Mouse (Mus musculus) erythroid progenitor cell, adult 5-6 weeks (primary cell): ENCODE data around the gene Tktl2. TPM values are rescaled to one million over a fixed set of nuclear protein-coding genes. Genes with fewer than 3 reads are reported as not detected.

Source experiments
- ATAC-seq: replicated peaks from 2 replicates; pipeline ENCODE4 v1.8.0; 2016; ENCODE audit warnings: moderate number of reproducible peaks, mild to moderate bottlenecking, moderate TSS enrichment, inconsistent platforms; ENCODE audit not compliant: poor library complexity, low FRiP score, severe bottlenecking
- total RNA-seq, 2 experiments: library from RNA; stranded (forward) in 1 of 2; stranded (reverse) in 1 of 2; fragments of 150-400 nt in 1 of 2; fragments of 186-747, 209-891 nt in 1 of 2; gene quantifications; 2 replicates each; pipeline versions ENCODE4 v1.2.3 to v1.2.4; 2015 to 2017; ENCODE audit warnings: low replicate concordance in 2 of 2

Tktl2 gene
- total RNA-seq (2015; ENCODE audit: low replicate concordance) (not detected in 2 replicates), total RNA-seq (2017; ENCODE audit: low replicate concordance) (not detected in 2 replicates)

DNA sequence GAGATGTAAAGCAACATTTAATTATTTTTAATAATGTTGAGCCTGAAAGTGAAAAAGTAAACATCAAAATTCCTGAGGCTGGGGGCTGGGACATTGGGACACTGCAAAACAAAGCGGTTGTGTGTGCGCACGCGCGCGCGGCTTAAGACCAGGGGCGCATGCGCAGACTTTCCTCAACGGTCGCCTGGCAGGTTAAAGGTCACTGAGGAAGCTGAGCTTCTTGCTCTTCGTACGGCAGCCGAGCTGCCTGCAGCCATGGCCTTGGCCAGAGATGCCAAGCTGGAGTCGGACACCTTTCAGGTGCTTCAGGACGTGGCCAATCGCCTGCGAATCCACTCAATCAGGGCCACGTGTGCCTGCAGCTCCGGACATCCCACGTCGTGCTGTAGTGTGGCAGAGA is at the start of gene Tktl2:
Gene Tktl2 (plus strand): TSS at position 220 of the 400 bp plus-strand sequence.
- ATAC-seq = no peak

DNA sequence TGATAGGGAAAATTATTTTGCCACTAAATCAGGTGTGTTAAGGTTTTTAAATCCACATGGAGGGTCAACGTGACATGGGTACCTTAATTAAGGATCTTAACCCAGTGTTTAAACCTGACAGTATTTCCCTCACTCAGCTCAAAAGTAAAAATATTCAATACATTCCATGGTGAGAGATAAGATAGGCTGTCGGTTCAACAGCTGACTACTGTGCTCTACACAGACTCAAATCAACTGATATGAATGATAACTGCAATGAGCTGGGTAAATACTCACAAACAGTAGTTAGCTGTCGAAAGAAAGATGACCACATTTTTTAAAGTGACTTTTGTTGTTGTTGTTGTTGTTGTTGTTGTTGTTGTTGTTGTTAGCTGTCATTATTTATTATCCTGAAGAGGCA is 41.7 kb upstream of the Tktl2 start:
- ATAC-seq = no peak

GRCm38 (mm10) chr8:66476880-66477279 is 34.7 kb upstream of the Tktl2 start:
- ATAC-seq = no peak

DNA sequence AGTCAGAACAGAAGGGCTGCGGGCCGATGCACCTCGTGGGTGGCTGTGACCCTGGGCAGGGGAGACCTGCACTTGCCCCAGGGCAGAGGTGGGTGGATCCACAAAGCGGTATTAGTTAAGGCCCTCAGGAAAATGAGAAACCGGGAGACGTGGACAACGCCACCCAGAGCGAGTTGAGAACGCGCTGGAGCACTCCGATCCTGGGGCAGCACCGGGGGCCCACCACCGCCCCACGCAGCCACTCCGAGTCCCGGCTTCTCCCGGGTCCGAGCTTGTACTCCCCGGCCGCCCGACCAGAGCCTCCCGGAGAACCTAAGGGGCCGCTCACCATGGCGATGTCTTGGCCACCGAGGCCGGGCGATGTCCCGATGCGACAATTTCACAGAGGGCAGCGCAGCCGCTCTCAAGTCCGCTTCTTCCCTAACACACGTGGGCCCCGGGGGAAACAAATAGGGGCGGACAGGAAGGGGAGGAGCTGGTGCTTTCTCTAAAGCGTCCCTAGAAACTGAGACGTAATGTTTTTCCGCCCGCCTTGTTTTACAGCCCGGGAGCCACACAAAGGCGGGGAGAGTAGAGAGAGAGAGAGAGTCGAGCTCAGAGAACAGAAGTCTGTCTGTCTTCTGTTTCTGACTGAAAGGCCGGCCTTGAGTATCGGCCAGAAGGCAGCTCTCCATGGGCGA is 25.3 kb upstream of the Tktl2 start, which contains the start of gene Tma16:
Gene Tma16 (minus strand): TSS at position 447 of the 680 bp plus-strand sequence.
- ATAC-seq = peak; percentile 78

DNA sequence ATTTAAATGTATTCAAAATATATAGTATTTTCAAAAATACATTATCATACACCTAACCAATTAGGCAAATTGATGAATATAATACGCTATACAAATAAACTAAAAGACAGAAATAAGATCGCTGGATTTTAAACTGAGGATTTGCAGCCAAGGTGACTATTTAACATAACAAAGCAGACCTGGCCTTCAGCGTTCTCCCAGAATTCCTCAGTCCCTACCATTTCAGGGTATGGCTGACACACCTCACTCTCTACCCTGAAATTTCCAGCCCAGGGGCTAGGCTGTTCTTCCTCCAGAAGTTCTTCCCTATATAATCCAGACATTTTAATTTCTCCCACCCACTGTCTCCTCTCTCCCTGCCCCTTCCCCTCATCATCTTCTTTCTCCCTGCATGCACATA is 23.0 kb upstream of the Tktl2 start:
- no peak for ATAC-seq

DNA sequence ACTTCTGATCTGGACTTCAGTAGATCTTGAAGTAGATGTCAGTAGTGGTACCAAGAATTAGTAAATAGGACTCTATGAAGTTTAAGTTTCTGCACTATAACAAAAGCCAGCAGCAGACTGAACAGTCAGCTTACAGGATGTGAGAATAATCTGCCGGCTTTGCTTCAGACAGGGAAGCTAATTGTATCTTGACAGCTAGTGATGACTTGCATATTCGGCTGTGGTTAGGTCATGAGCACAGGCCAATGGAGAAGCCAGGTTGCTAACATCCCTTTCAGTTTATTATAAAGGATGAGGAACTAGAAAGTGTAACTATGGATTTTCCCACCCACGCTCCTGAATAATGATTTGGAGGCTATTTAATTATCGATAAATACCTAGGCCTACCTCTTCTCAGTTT is 20.9 kb upstream of the Tktl2 start:
- no peak for ATAC-seq

- ATAC-seq = no peak
Observed at GRCm38 (mm10) chr8:66494496-66494895, 17.1 kb upstream of the Tktl2 start.

DNA sequence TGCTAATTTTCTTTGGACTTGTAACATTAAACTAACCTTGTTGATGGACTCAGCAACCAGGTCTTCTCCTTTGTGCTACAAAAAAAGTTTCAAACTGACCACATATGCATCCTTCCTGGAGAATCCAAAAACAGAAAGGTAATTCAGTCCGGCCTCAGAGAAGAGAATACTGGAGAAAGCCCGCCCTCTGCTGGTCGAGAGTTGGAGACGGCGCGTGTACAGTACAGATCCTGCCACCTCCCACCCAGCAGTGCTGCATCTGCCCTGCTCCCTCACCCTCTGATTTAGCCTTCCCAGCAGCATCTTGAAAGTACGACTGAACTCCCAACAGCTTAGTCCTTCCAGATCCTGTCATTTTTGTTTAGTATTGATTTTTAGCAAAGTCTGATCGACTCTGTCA is 15.8 kb upstream of the Tktl2 start:
- no peak for ATAC-seq

GRCm38 (mm10) chr8:66496998-66497577 is 14.5 kb upstream of the Tktl2 start:
- no peak for ATAC-seq

DNA sequence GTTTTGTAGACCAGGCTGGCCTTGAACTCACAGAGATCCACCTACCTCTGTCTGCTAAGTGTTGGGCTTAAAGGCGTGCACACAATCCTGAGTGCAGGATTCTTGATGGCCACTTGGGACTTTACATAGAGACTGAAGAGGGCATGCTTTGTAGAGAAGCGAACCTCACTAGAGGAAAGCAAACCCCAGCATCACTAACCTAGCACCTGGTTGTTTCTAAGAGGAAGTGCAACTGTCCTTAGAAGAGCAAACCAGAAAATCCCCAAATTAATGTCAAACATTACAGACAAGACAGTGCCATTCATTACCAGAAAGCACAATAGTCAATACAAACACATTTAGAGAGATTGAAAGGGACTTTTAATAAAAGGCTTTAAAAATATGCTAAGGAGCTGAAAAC is 8.2 kb upstream of the Tktl2 start:
- ATAC-seq = no peak

GRCm38 (mm10) chr8:66519149-66519548 is 7.6 kb downstream of the Tktl2 start:
- no peak for ATAC-seq

DNA sequence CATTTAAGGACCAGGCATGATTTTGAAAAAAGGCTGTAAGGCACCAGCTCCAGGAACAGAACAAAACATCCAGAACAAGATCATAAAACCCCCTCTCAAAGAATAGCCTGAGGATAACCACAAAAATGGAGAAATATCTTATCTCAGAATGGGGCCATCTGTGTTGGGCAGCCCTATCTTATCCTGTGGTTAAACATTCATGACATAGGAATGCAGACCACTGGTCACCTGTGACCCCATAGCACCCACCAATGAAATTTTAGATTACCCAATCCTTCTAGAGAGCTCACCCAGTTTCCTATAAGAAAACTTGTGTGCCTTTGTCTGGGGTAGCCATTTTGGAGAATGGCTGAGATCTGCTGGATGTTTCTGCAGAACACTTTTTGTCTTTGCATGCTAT is 9.0 kb downstream of the Tktl2 start:
- ATAC-seq = no peak

- no peak for ATAC-seq
Observed at GRCm38 (mm10) chr8:66550092-66550491, 38.5 kb downstream of the Tktl2 start.

Other genes starting within 250 kb of the Tktl2 start
- gene Tma16, start 25.2 kb upstream of the Tktl2 start, total RNA-seq (2015; ENCODE audit: low replicate concordance) = 5.4 and 5.8 TPM in 2 replicates
- gene Tma16, start 25.2 kb upstream of the Tktl2 start, total RNA-seq (2017; ENCODE audit: low replicate concordance) = 4.1 and 9.3 TPM in 2 replicates
- gene Npy5r, start 176.4 kb downstream of the Tktl2 start, total RNA-seq (2015; ENCODE audit: low replicate concordance) = not detected in 2 replicates
- not detected in 2 replicates for gene Npy5r, start 176.4 kb downstream of the Tktl2 start, total RNA-seq (2017; ENCODE audit: low replicate concordance)
- gene Npy1r, start 185.4 kb downstream of the Tktl2 start, total RNA-seq (2015; ENCODE audit: low replicate concordance) = not detected in 2 replicates
- not detected in 2 replicates for gene Npy1r, start 185.4 kb downstream of the Tktl2 start, total RNA-seq (2017; ENCODE audit: low replicate concordance)